Mouse (Mus musculus): ENCODE data around the gene BC067074.

Gene BC067074

DNA sequence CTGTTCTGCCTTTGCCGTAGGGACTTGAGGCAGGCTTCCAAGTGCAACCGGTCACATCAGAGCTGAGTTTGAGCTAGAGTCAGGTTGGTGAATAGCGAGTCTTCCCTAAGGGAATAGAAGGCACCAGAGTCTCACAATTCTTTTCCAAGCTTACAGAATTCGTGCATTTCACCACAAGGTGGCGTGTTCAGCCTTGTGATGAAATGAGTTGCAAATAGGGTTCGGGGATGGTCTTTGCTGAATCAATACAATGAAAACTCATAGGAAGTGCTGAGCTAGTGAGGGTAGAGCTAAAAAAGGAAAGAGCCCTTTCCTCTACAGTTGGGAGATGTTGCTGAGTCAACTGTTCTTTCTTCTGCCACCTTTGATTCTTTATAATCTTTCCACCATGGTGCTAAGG lies 29.0 kb downstream of the BC067074 start:
- peak; percentile 78 for DNase-seq (ENCODE audit: low read depth, low spot score)

DNA sequence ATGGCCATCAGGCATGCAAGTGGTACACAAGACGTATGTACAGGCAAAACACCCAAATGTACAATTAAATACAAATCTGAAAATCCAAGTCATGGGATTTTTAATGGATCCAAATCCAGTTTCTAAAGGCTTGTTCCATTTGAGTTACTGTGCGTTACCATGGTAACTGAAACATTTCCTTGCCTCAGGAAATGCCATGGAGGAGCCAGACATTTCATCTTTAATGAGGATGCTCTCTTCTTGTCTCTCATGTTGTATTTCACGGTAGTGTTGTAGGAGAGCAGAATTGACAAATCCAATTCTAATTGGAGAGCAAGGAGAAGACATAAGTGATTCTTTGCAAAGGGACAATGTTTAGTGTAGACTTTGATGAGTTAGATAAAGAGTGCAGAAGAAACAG lies 31.3 kb downstream of the BC067074 start:
- DNase-seq (ENCODE audit: low read depth, low spot score), result no peak

GRCm38 (mm10) chr13:113325678-113326077 lies 32.7 kb downstream of the BC067074 start:
- no peak for DNase-seq (ENCODE audit: low read depth, low spot score)

GRCm38 (mm10) chr13:113332256-113332655 lies 39.3 kb downstream of the BC067074 start:
- DNase-seq (ENCODE audit: low read depth, low spot score), result no peak

DNA sequence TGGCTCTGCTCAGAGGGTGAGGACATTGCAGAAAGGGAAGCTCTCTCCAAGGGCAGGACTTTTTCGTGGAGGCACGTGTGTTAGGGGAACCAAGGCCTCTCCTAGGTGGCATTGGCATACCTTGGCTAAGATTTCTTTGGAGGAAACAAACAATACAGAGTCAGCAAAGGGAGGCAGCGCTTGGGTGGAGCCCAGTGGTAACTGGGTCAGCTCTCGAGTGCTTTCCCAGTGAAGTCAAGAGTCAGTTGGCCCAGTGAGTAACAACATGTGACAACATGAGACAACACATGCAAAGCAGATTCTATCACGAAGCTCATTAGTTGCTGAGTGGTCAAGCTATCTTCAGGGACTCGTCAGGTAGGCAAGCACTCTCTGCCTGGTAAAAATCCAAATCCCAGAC lies 40.4 kb downstream of the BC067074 start:
- no peak for DNase-seq (ENCODE audit: low read depth, low spot score)

GRCm38 (mm10) chr13:113333931-113334330 lies 41.0 kb downstream of the BC067074 start:
- DNase-seq (ENCODE audit: low read depth, low spot score), result no peak

- no peak for DNase-seq (ENCODE audit: low read depth, low spot score)
These were observed 41.8 kb downstream of the BC067074 start for GRCm38 (mm10) chr13:113334773-113335172.

DNA sequence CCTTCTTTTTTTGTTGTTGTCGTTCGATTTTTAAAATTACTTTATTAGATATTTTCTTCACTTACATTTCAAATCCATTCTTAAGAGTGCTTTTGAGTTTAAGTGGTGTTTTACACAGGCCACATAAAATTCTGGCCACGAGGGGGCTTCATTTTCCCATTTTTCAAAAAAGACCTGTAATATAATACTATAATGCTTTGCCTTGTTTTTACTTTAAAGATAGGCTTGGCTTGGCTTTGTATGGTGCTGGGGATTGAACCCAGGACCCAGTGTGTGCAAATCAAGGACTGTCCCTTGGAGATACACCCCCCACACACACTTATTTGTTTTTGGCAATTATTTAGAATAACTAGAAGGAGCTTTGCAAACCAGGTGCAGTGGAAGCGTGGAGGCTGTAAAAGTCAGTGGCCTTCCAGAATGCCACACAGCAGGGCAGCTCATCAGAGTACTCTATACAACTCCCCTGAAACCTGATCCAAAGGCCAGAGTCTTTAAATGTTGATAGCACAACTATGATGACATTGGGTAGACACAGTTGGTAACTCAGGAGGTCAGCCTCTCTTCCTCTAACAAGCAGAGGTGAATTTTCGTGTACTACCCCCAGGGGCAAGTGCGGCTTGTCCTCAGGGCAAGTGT lies 44.4 kb downstream of the BC067074 start:
- peak; percentile 28 for DNase-seq (ENCODE audit: low read depth, low spot score)

DNA sequence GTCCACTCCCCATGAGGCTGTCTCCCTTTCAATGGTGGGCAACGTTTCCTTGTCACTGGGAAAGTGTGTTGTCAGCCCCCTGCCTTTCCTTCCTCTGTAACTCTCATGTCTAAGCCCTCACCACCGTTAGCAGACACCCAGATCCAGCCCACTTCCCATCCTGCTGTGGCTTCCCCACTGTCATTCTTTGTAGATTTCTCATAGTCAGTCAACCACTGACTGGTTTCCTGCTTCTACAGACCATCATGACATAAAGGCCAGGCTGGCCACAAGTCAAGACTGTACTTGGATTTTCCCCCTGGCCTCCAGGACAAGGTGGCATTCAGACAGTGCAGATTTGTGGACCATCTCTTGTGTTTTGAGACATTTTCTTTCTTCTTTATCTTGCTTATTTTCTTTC lies 47.7 kb downstream of the BC067074 start:
- no peak for DNase-seq (ENCODE audit: low read depth, low spot score)

DNA sequence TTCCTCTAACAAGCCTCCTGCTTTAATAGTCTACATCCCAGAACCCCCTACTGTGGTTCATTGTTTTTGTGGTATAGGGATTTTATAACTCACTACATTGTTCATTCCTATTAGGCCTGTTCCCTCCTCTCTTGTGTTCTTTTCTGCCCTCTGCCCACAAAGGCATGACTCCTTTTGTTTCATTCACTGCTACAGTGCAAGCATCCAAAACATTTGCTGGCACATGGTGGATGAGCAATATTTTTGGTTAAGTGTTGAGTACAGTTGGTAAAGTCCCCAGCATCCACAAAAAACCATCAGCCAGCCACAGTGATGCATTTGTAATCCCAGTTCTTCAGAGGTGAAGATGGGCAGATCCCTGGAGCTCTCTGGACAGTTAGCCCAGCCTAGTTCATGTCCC lies 48.2 kb downstream of the BC067074 start:
- no peak for DNase-seq (ENCODE audit: low read depth, low spot score)

GRCm38 (mm10) chr13:113342355-113342919 lies 49.5 kb downstream of the BC067074 start:
- no peak for DNase-seq (ENCODE audit: low read depth, low spot score)

DNA sequence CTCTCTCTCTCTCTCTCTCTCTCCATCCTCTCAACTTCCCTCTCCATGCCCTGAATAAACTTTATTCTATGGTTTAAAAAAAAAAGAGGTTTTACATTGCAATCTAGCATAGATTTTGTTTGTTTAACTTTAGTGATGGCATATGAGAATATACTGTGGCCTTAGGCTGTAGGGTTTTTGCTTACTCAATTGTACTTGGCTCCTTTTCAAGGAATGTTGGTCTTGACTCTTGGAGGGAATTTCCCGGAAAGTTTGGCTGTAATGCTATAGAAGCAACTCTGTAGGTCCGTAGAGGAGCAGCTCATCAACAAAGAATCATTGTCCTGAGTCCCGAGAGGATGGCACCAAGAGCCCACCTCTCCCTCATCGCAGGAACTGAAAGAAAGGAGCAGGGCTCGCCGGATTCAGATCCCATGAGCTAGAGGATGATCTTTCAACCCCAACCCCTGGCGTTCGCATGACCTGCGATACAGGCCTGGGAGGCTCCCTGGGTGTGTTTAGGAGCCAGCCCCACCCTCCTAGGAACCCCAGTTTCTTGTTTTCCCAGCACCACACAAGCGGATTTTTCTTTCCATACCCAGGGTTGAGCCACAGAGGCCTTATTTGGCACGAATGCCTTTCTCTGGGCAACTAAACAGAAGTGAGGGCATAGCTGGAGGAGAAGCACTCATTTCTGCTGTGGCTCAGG lies 57.9 kb downstream of the BC067074 start:
- DNase-seq (ENCODE audit: low read depth, low spot score), result no peak

DNA sequence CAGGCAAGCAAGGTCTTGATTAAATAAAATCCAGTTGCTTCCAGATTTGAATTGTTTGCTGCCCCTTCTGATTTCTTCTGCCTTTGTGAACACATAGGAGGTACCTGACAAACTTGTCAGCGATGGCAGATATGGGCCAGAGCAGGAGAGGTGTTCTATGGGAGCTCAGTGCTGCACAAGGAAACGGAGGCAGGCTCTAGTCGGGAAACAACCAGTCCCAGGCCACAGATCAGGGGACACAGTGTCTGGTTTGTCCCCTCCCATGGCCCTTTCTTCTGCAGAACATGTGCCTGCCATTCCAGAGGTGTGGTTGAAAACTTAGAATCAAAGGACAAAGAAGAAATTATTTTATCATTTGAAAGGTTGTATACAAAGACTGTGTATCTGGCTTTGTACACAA lies 60.6 kb downstream of the BC067074 start:
- no peak for DNase-seq (ENCODE audit: low read depth, low spot score)

DNA sequence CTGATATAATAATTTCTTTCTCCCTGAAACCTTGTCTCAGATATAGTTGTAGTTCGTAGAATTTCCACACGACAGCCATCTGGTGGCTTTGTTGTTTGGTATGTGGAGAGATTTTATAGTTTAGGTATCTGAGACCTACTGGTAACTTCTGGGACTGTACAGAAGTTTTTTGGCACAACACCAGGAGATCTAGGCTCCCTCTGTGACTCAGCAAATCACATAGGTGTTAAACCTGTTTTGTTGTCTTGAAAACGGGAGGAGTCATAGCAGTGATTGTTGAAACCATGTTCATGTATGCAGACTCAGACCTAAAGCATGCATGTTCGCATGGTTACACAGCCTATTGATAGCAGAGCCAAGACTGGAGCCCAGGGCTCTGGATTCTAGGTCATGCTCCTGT lies 61.0 kb downstream of the BC067074 start:
- DNase-seq (ENCODE audit: low read depth, low spot score), result peak; percentile 18

GRCm38 (mm10) chr13:113355022-113355421 lies 62.1 kb downstream of the BC067074 start:
- DNase-seq (ENCODE audit: low read depth, low spot score), result no peak

- no peak for DNase-seq (ENCODE audit: low read depth, low spot score)
These were observed 64.6 kb downstream of the BC067074 start for GRCm38 (mm10) chr13:113357438-113358144.

DNA sequence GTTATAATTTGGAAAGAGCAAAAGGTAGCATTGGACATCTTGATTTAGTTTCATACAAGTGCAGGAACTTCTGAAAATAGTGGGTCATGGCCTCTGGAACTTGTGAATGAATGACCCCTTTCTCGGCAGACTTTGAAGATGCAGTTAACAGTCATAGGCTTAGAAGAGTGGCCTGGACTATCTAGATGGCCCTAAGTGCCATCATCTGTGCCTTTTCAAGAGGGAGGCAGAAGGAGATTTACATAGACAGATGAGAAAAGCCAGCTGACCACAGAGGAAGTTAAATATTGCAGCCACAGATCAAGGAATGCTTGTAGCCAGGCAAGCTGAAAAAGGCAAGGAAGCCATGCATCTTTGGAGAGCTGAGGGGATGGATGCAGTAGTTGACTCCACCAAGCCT lies 66.7 kb downstream of the BC067074 start:
- no peak for DNase-seq (ENCODE audit: low read depth, low spot score)

DNA sequence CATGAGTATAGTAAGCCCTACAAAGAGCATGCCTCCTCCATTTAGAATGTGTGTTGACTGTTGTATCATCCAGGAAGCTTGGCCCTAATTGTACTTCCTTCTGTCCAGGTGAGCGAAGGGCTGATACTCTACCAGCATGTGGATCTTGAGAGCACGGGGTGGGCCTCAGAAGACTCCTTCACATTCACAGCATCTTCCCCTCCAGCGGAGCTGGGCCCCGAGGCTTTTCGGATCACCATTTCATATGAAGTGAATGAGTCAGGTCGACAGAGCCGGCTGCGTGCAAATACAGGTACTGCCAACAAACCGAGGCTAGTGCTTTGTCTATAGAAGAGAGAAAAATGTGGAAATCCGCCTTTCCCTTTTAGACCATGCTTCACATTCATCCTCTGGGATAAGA lies 73.0 kb downstream of the BC067074 start:
- DNase-seq (ENCODE audit: low read depth, low spot score), result no peak

GRCm38 (mm10) chr13:113368931-113369579 lies 76.1 kb downstream of the BC067074 start:
- peak; percentile 46 for DNase-seq (ENCODE audit: low read depth, low spot score)

GRCm38 (mm10) chr13:113369622-113370021 lies 76.7 kb downstream of the BC067074 start:
- DNase-seq (ENCODE audit: low read depth, low spot score), result no peak

- DNase-seq (ENCODE audit: low read depth, low spot score), result no peak
These were observed 80.5 kb downstream of the BC067074 start for GRCm38 (mm10) chr13:113373291-113374083.

Measured in R1 (cell line).